ENCODE assay signal across 9 mouse cellular contexts in genomic region chr2:4570186-4570861, GRCm38 (mm10).
DNase-seq lines count a peak whose midpoint lies in the region; ATAC-seq and TF ChIP-seq lines count a peak whose summit lies in the region.
"Had no signal": no experiment of that assay in that cellular context is flagged by ENCODE, and none has a peak within 500 bp of the region (broad histone marks: within the 10 kb centered on the region; RNA-seq: fewer than 3 reads in every experiment).

No protein-coding gene starts in this region.

- no peak overlapping the region for H3K4me3 ChIP-seq in layer of hippocampus, adult 2 months
- no peak overlapping the region for H3K4me3 ChIP-seq in heart, postnatal 0 days (ENCODE audit: low read depth, low read length)
- no peak overlapping the region for H3K4me3 ChIP-seq in midbrain, postnatal 0 days (ENCODE audit: low read depth, low read length)

- H3K36me3 ChIP-seq in heart, postnatal 0 days (replicated peaks; ENCODE audit: control insufficient read depth, insufficient read depth, low read length) = peaks cover 62% of the 10 kb centered on the region
- H3K36me3 ChIP-seq in midbrain, postnatal 0 days (ENCODE audit: insufficient read depth, low read length) = peaks cover 40% of the 10 kb centered on the region

- no peak overlapping the region for H3K4me2 ChIP-seq in heart, postnatal 0 days (ENCODE audit: low read depth, low read length)
- H3K4me2 ChIP-seq in midbrain, postnatal 0 days (ENCODE audit: low read depth, low read length, poor library complexity, severe bottlenecking) = no peak overlapping the region

- no peak for TF ChIP-seq CTCF in layer of hippocampus, adult 2 months (conservative IDR thresholded peaks at IDR 0.05)
- TF ChIP-seq CTCF in heart, postnatal 0 days (IDR thresholded peaks at IDR 0.05; ENCODE audit: low read depth) = no peak
- no peak for TF ChIP-seq CTCF in midbrain, postnatal 0 days (IDR thresholded peaks at IDR 0.05)

- DNase-seq in layer of hippocampus, adult 2 months (ENCODE audit: low spot score in 2 of 2) = no peak
- no peak for DNase-seq in layer of hippocampus, postnatal 14 days (ENCODE audit: low spot score in 2 of 2)
- DNase-seq in heart, postnatal 0 days (ENCODE audit: low spot score) = peak; percentile 61
- DNase-seq in liver = peak; percentile 38
- peak; percentile 40 for DNase-seq in skeletal muscle tissue, adult 2 months (ENCODE audit: low read depth, low spot score)
- DNase-seq in testis, postnatal 10 days (ENCODE audit: low spot score) = no peak
- DNase-seq in midbrain, postnatal 0 days (ENCODE audit: low spot score) = no peak

- no peaks in the 10 kb centered on the region for H3K27me3 ChIP-seq in heart, postnatal 0 days (ENCODE audit: control insufficient read depth, insufficient read depth, low read length)
- H3K27me3 ChIP-seq in midbrain, postnatal 0 days (ENCODE audit: insufficient read depth, low read length) = no peaks in the 10 kb centered on the region
- H3K27me3 ChIP-seq: Patski had no signal

- no peak overlapping the region for H3K9ac ChIP-seq in heart, postnatal 0 days (replicated peaks; ENCODE audit: low read depth, low read length)
- no peak overlapping the region for H3K9ac ChIP-seq in midbrain, postnatal 0 days (replicated peaks; ENCODE audit: low read length, poor library complexity, severe bottlenecking)

- no peaks in the 10 kb centered on the region for H3K9me3 ChIP-seq in heart, postnatal 0 days (replicated peaks; ENCODE audit: control insufficient read depth, low read length)
- no peaks in the 10 kb centered on the region for H3K9me3 ChIP-seq in midbrain, postnatal 0 days (ENCODE audit: low read length)

- peak; percentile 54 for ATAC-seq in heart, postnatal 0 days (ENCODE audit: insufficient read depth, low read depth)
- no peak for ATAC-seq in frontal cortex, adult (ENCODE audit: low TSS enrichment)
- ATAC-seq in midbrain, postnatal 0 days (ENCODE audit: low FRiP score) = no peak
- ATAC-seq: Patski had no signal

- H3K27ac ChIP-seq in layer of hippocampus, adult 2 months = peak overlapping the region; percentile 53; the same call in 1 of the 2 replicates
- H3K27ac ChIP-seq in heart, postnatal 0 days (ENCODE audit: low read depth) = peak overlapping the region; percentile 73
- H3K27ac ChIP-seq in midbrain, postnatal 0 days (ENCODE audit: low read depth, low read length) = no peak overlapping the region

- WGBS in heart, postnatal 0 days = 57% methylated on average over 10 of the region's 10 CpGs
- 81% methylated on average over 10 of the region's 10 CpGs for WGBS in midbrain, postnatal 0 days

- TF ChIP-seq EP300 in heart, postnatal 0 days (IDR thresholded peaks at IDR 0.05; ENCODE audit: low read depth) = peak; percentile 53; the same call in 1 of the 2 replicates

- H3K4me1 ChIP-seq in heart, postnatal 0 days (ENCODE audit: control insufficient read depth, insufficient read depth) = peaks cover 25% of the 10 kb centered on the region
- no peaks in the 10 kb centered on the region for H3K4me1 ChIP-seq in midbrain, postnatal 0 days (ENCODE audit: insufficient read depth, low read length)

Comparison
In these comparisons a context has a peak if more than half of its experiments do, and no peak if none do; other contexts are left out.
1. DNase-seq: peak in heart, postnatal 0 days (single experiment), liver (single experiment) and skeletal muscle tissue, adult 2 months (single experiment); none in layer of hippocampus, adult 2 months (0 of 2), layer of hippocampus, postnatal 14 days (0 of 2), testis, postnatal 10 days (single experiment) and midbrain, postnatal 0 days (single experiment).